Mouse (Mus musculus) midbrain, embryonic 12.5 days (tissue): ENCODE results near the gene Ift80. TPM values are rescaled to one million over a fixed set of nuclear protein-coding genes. Genes with fewer than 3 reads are reported as not detected.

Experiments used
- ATAC-seq: fragments of 200-750 bp; cut with Nextera tagmentation; 2 replicates; pipeline ENCODE4 v1.8.0; 2017; ENCODE audit warnings: low read depth, moderate TSS enrichment, moderate library complexity; ENCODE audit not compliant: low FRiP score
- H3K27ac ChIP-seq: fragments of 300-500 bp; sonication (generic); replicated peaks from 2 replicates; pipeline ENCODE4 v1.5.1; 2016; ENCODE audit warnings: mild to moderate bottlenecking
- H3K27me3 ChIP-seq: fragments of 300-500 bp; sonication (generic); 2 replicates; pipeline ENCODE4 v1.6.1; 2016; ENCODE audit warnings: mild to moderate bottlenecking
- H3K36me3 ChIP-seq: fragments of 300-500 bp; sonication (generic); 2 replicates; pipeline ENCODE4 v1.6.1; 2016
- H3K4me1 ChIP-seq: fragments of 300-500 bp; sonication (generic); 2 replicates; pipeline ENCODE4 v1.6.1; 2016
- H3K4me2 ChIP-seq: fragments of 300-500 bp; sonication (generic); replicated peaks from 2 replicates; pipeline ENCODE4 v1.6.1; 2016; ENCODE audit warnings: mild to moderate bottlenecking, moderate library complexity
- H3K4me3 ChIP-seq: fragments of 300-500 bp; sonication (generic); 2 replicates; pipeline ENCODE4 v1.5.1; 2016; ENCODE audit warnings: mild to moderate bottlenecking
- H3K9ac ChIP-seq: fragments of 300-500 bp; sonication (generic); replicated peaks from 2 replicates; pipeline ENCODE4 v1.6.1; 2016; ENCODE audit warnings: mild to moderate bottlenecking, moderate library complexity
- H3K9me3 ChIP-seq: fragments of 300-500 bp; sonication (generic); 2 replicates; pipeline ENCODE4 v1.6.1; 2016; ENCODE audit warnings: mild to moderate bottlenecking
- WGBS: fragments of 180-500 bp; shearing (Covaris S2); methylation state at CpG from one replicate; pipeline ENCODE4 v1.1.7; 2016; 5-methylcytosine and 5-hydroxymethylcytosine counted together
- polyA plus RNA-seq: library from polyadenylated mRNA; unstranded; fragments of >200 nt; fragmentation: Nextera tagmentation; extraction: Ambion mirVana; gene quantifications from 2 replicates; pipeline ENCODE4 v1.2.1, GENCODE M21; 2016

Gene Ift80
- 16.2 and 20.4 TPM in 2 replicates for polyA plus RNA-seq

GRCm38 (mm10) chr3:69004437-69005337 is at the start of gene Ift80, which contains the start of gene Smc4:
Ift80 (minus strand) TSS chr3:69004570.
Smc4 (plus strand) TSS chr3:69004738.
- peaks cover 6% of the 10 kb centered on the region for H3K4me1 ChIP-seq
- peak; percentile 94 for ATAC-seq
- H3K36me3 ChIP-seq: no peaks in the 10 kb centered on the region
- H3K27ac ChIP-seq: peak within 1 kb of the TSS; percentile 89
- no peaks in the 10 kb centered on the region for H3K27me3 ChIP-seq
- H3K4me3 ChIP-seq: peak within 1 kb of the TSS; percentile 96
- H3K9ac ChIP-seq: peak within 1 kb of the TSS; percentile 84
- no peaks in the 10 kb centered on the region for H3K9me3 ChIP-seq
- peak within 1 kb of the TSS; percentile 83 for H3K4me2 ChIP-seq
- under 1% methylated on average over 76 of the region's 76 CpGs for WGBS

GRCm38 (mm10) chr3:69051894-69052293 is 47.5 kb upstream of the Ift80 start:
- H3K9me3 ChIP-seq: no peaks in the 10 kb centered on the region
- H3K4me1 ChIP-seq: no peaks in the 10 kb centered on the region
- no peak for ATAC-seq
- H3K9ac ChIP-seq: no peak overlapping the region
- no peak overlapping the region for H3K4me3 ChIP-seq
- peaks cover 4% of the 10 kb centered on the region; the same call in 1 of the 2 replicates for H3K27me3 ChIP-seq
- H3K4me2 ChIP-seq: no peak overlapping the region
- H3K36me3 ChIP-seq: no peaks in the 10 kb centered on the region
- 93% methylated on average over 11 of the region's 11 CpGs for WGBS
- no peak overlapping the region for H3K27ac ChIP-seq

GRCm38 (mm10) chr3:69049011-69049410 is 44.6 kb upstream of the Ift80 start:
- no peak overlapping the region for H3K27ac ChIP-seq
- no peaks in the 10 kb centered on the region for H3K9me3 ChIP-seq
- no peaks in the 10 kb centered on the region for H3K36me3 ChIP-seq
- ATAC-seq: no peak
- peaks cover 7% of the 10 kb centered on the region for H3K4me1 ChIP-seq
- H3K4me2 ChIP-seq: no peak overlapping the region
- peaks cover 4% of the 10 kb centered on the region; the same call in 1 of the 2 replicates for H3K27me3 ChIP-seq
- H3K9ac ChIP-seq: no peak overlapping the region
- WGBS: 77% methylated on average over 6 of the region's 6 CpGs
- H3K4me3 ChIP-seq: no peak overlapping the region

- no peak for ATAC-seq
- Histone ChIP-seq H3K4me2 (no peak overlapping the region), H3K4me1 (peaks cover 9% of the 10 kb centered on the region), H3K36me3 (no peaks in the 10 kb centered on the region), H3K27ac (no peak overlapping the region), H3K9ac (no peak overlapping the region), H3K4me3 (no peak overlapping the region), H3K27me3 (peaks cover 4% of the 10 kb centered on the region; the same call in 1 of the 2 replicates), H3K9me3 (no peaks in the 10 kb centered on the region)
- WGBS: 85% methylated on average over 4 of the region's 4 CpGs
These were observed 43.3 kb upstream of the Ift80 start for GRCm38 (mm10) chr3:69047684-69048083.

- no peak for ATAC-seq
- peaks cover 15% of the 10 kb centered on the region for H3K4me1 ChIP-seq
- no peak overlapping the region for H3K4me2 ChIP-seq
- peaks cover 4% of the 10 kb centered on the region; the same call in 1 of the 2 replicates for H3K27me3 ChIP-seq
- H3K9ac ChIP-seq: no peak overlapping the region
- no peak overlapping the region for H3K4me3 ChIP-seq
- no peak overlapping the region for H3K27ac ChIP-seq
- WGBS: 76% methylated on average over 4 of the region's 4 CpGs
- no peaks in the 10 kb centered on the region for H3K9me3 ChIP-seq
- no peaks in the 10 kb centered on the region; the same call in 1 of the 2 replicates for H3K36me3 ChIP-seq
These were observed 42.1 kb upstream of the Ift80 start for GRCm38 (mm10) chr3:69046509-69046908.

GRCm38 (mm10) chr3:69045750-69046149 is 41.4 kb upstream of the Ift80 start:
- peak overlapping the region; percentile 86 for H3K4me3 ChIP-seq
- no peaks in the 10 kb centered on the region for H3K9me3 ChIP-seq
- H3K27me3 ChIP-seq: peaks cover 4% of the 10 kb centered on the region; the same call in 1 of the 2 replicates
- whole genome bisulfite sequencing: 20% methylated on average over 13 of the region's 13 CpGs
- H3K36me3 ChIP-seq: peaks cover 4% of the 10 kb centered on the region; the same call in 1 of the 2 replicates
- no peak for ATAC-seq
- 0 out of 2 replicates have a peak overlapping the region, but pooled peaks have one; percentile 97 for H3K9ac ChIP-seq
- H3K4me1 ChIP-seq: peaks cover 15% of the 10 kb centered on the region
- no peak overlapping the region for H3K27ac ChIP-seq
- H3K4me2 ChIP-seq: peak overlapping the region; percentile 68

GRCm38 (mm10) chr3:69045400-69045703 is 41.0 kb upstream of the Ift80 start:
- WGBS: 9% methylated on average over 9 of the region's 9 CpGs
- Histone ChIP-seq H3K27me3 (peaks cover 4% of the 10 kb centered on the region; the same call in 1 of the 2 replicates), H3K36me3 (peaks cover 7% of the 10 kb centered on the region), H3K4me3 (peak overlapping the region; percentile 86), H3K4me1 (peaks cover 17% of the 10 kb centered on the region), H3K4me2 (peak overlapping the region; percentile 68), H3K9ac (peak overlapping the region; percentile 97), H3K27ac (peak overlapping the region; percentile 95), H3K9me3 (no peaks in the 10 kb centered on the region)
- no peak for ATAC-seq

GRCm38 (mm10) chr3:69044645-69045399 is 40.5 kb upstream of the Ift80 start, which contains the start of gene Trim59:
Trim59 (minus strand) TSS chr3:69044755.
- ATAC-seq: peak; percentile 97
- peaks cover 4% of the 10 kb centered on the region; the same call in 1 of the 2 replicates for H3K27me3 ChIP-seq
- H3K9me3 ChIP-seq: no peaks in the 10 kb centered on the region
- H3K4me2 ChIP-seq: peak within 1 kb of the TSS; percentile 68
- peak within 1 kb of the TSS; percentile 86 for H3K4me3 ChIP-seq
- H3K9ac ChIP-seq: peak within 1 kb of the TSS; percentile 97
- H3K27ac ChIP-seq: peak within 1 kb of the TSS; percentile 95
- peaks cover 11% of the 10 kb centered on the region for H3K36me3 ChIP-seq
- peaks cover 17% of the 10 kb centered on the region for H3K4me1 ChIP-seq
- WGBS: under 1% methylated on average over 72 of the region's 80 CpGs

GRCm38 (mm10) chr3:69044167-69044591 is 39.8 kb upstream of the Ift80 start:
- Histone ChIP-seq H3K4me3 (peak overlapping the region; percentile 86), H3K36me3 (peaks cover 11% of the 10 kb centered on the region), H3K9me3 (no peaks in the 10 kb centered on the region), H3K4me1 (peaks cover 17% of the 10 kb centered on the region), H3K4me2 (peak overlapping the region; percentile 68), H3K9ac (peak overlapping the region; percentile 97), H3K27me3 (peaks cover 4% of the 10 kb centered on the region; the same call in 1 of the 2 replicates), H3K27ac (peak overlapping the region; percentile 95)
- WGBS: under 1% methylated on average over 42 of the region's 42 CpGs
- peak; percentile 75 for ATAC-seq

GRCm38 (mm10) chr3:69041298-69041697 is 36.9 kb upstream of the Ift80 start:
- H3K27ac ChIP-seq: no peak overlapping the region
- WGBS: 69% methylated on average over 5 of the region's 5 CpGs

GRCm38 (mm10) chr3:69040105-69040504 is 35.7 kb upstream of the Ift80 start:
- no peak overlapping the region for H3K9ac ChIP-seq
- H3K4me1 ChIP-seq: peaks cover 10% of the 10 kb centered on the region
- peaks cover 33% of the 10 kb centered on the region for H3K36me3 ChIP-seq
- WGBS: 91% methylated on average over 2 of the region's 2 CpGs
- no peaks in the 10 kb centered on the region for H3K9me3 ChIP-seq
- peak overlapping the region; percentile 19; the same call in 1 of the 2 replicates for H3K4me2 ChIP-seq
- H3K27ac ChIP-seq: no peak overlapping the region
- H3K4me3 ChIP-seq: no peak overlapping the region
- H3K27me3 ChIP-seq: no peaks in the 10 kb centered on the region
- no peak for ATAC-seq

More at GRCm38 (mm10) chr3:69041298-69041697, 36.9 kb upstream of the Ift80 start:
- H3K36me3 ChIP-seq: peaks cover 24% of the 10 kb centered on the region
- peaks cover 17% of the 10 kb centered on the region for H3K4me1 ChIP-seq
- no peaks in the 10 kb centered on the region for H3K27me3 ChIP-seq
- H3K9ac ChIP-seq: no peak overlapping the region
- peak overlapping the region; percentile 32 for H3K4me2 ChIP-seq
- peak overlapping the region; percentile 9 for H3K4me3 ChIP-seq
- H3K9me3 ChIP-seq: no peaks in the 10 kb centered on the region
- no peak for ATAC-seq
